Mouse (Mus musculus): ENCODE results near the gene Sec23a.
A peak's percentile ranks its signal among the peaks of the same experiment; 100 is the strongest.
"Not testable (repeated sequence)": the region's sequence is repeated elsewhere in the genome, so short reads cannot be mapped to it uniquely, and the experiment has no call there.

Sec23a gene

GRCm38 (mm10) chr12:58981178-58981661 lies 30.6 kb downstream of the Sec23a start:
- not testable (repeated sequence) for DNase-seq (ENCODE audit: low spot score)

- DNase-seq (ENCODE audit: low spot score): no peak
Measured at GRCm38 (mm10) chr12:58976966-58977365, 34.9 kb downstream of the Sec23a start.

- no peak for DNase-seq (ENCODE audit: low spot score)
Measured at GRCm38 (mm10) chr12:58964583-58964982, 47.2 kb downstream of the Sec23a start.

GRCm38 (mm10) chr12:58960844-58961243 lies 51.0 kb downstream of the Sec23a start:
- no peak for DNase-seq (ENCODE audit: low spot score)

GRCm38 (mm10) chr12:58956624-58957023 lies 55.2 kb downstream of the Sec23a start:
- no peak for DNase-seq (ENCODE audit: low spot score)

- DNase-seq (ENCODE audit: low spot score): no peak
Measured at GRCm38 (mm10) chr12:58956162-58956561, 55.7 kb downstream of the Sec23a start.

- no peak for DNase-seq (ENCODE audit: low spot score)
Measured at GRCm38 (mm10) chr12:58947879-58948278, 63.9 kb downstream of the Sec23a start.

GRCm38 (mm10) chr12:58947231-58947630 lies 64.6 kb downstream of the Sec23a start:
- DNase-seq (ENCODE audit: low spot score): peak; percentile 58

- no peak for DNase-seq (ENCODE audit: low spot score)
Measured at GRCm38 (mm10) chr12:58942544-58942943, 69.3 kb downstream of the Sec23a start.

GRCm38 (mm10) chr12:58934580-58934979 lies 77.2 kb downstream of the Sec23a start:
- DNase-seq (ENCODE audit: low spot score): no peak

- no peak for DNase-seq (ENCODE audit: low spot score)
Measured at GRCm38 (mm10) chr12:58924996-58925395, 86.8 kb downstream of the Sec23a start.

GRCm38 (mm10) chr12:58924025-58924424 lies 87.8 kb downstream of the Sec23a start:
- peak; percentile 55 for DNase-seq (ENCODE audit: low spot score)

GRCm38 (mm10) chr12:58920775-58921174 lies 91.0 kb downstream of the Sec23a start:
- DNase-seq (ENCODE audit: low spot score): no peak

- DNase-seq (ENCODE audit: low spot score): no peak
Measured at GRCm38 (mm10) chr12:58919516-58919915, 92.3 kb downstream of the Sec23a start.

GRCm38 (mm10) chr12:58909826-58910225 lies 102.0 kb downstream of the Sec23a start:
- no peak for DNase-seq (ENCODE audit: low spot score)
